Mouse (Mus musculus): ENCODE measurements around the gene Hspb2. TPM values are rescaled to one million over a fixed set of nuclear protein-coding genes. Genes with fewer than 3 reads are reported as not detected.

Gene Hspb2
- polyA plus RNA-seq, 1 experiment from 2014 or later = 0.42 TPM

DNA sequence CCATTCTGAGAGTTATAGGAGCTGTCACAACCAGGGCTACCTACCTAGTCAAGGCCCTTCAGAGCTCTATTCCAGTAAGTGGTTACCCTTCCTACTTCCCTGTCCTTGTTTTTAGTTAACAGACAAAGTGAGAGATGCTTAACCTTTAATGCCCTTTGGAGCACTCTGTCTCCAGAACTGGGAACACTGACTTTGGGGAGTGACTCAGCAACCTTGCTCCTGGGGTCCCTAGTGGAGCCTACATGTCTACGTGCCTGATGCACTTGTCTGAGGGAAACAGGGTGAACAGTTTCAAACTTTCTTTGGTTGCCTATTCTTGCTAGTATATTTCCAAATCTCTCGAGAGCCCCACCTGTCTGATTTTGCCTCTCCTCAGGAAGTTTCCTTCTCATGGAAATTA lies 9.4 kb downstream of the Hspb2 start:
- peaks cover 13% of the 10 kb centered on the region; the same call in 1 of the 2 replicates for H3K27me3 ChIP-seq
- H3K9me3 ChIP-seq = no peaks in the 10 kb centered on the region
- ATAC-seq = no peak
- 77% methylated on average over 2 of the region's 2 CpGs for whole genome bisulfite sequencing
- peaks cover 17% of the 10 kb centered on the region for H3K4me1 ChIP-seq (replicated peaks)
- no peak overlapping the region for H3K27ac ChIP-seq
- H3K9ac ChIP-seq (replicated peaks) = no peak overlapping the region
- H3K4me3 ChIP-seq (replicated peaks) = no peak overlapping the region
- H3K4me2 ChIP-seq (replicated peaks) = no peak overlapping the region
- no peaks in the 10 kb centered on the region for H3K36me3 ChIP-seq

DNA sequence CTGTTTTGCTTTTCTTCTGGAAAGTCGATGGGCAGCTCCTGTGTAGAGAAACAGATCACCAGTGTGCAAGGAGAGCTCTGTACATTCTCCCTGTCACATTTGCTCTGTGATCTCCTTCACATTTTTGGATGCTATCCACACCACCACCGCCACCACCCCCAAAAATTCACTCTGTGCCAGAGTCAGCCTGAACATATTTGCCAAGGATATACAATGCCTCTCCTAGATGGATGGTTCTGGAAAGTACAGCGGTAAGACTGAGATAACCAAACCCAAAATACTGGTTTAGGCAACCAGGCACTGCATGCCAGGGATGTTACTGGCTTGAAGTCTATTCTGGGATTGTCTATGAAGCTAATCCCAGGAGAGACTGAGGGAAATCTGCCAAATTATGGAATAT lies 9.9 kb downstream of the Hspb2 start:
- WGBS = 93% methylated on average over 3 of the region's 3 CpGs

DNA sequence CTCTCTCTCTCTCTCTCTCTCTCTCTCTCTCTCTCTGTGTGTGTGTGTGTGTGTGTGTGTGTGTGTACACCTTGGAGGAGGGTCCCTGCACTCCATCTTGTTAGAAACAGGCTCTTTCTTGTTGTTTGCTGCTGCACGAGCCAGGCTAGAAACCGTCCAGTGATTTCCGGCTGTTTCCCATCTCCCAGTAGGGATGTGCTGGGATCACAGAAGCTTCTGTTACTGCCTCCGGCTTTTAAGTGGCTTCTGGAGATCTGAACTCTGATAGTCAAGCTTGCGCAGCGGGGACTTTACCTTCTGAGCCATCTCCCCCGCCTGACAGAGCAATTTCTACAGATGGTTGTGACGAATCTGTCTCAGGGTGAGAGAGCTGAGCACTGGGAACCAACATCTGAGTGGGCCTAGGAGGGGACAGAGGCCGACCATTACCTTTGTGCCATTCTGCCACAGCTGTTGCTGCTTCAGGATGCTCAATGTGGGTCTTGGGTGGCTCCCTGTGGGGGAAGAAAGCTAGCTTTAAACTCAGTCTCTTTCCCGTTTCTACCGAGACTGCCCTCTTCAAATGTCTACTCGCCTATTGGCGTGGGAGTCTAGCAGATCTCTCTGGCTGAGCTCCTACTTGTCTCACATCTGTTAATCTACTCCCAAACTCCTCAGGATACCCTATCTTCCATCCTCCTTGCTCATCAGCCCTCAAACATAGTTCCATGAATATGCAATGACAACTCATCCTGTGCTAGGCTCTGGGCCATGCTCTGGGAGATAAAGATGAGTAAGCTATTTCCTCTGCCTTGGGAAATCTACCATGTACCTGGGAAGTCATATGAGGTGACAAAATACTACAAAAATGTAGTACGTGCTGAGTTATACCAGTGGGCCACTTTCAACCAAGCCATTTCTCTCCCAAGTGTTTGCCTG lies 11.0 kb downstream of the Hspb2 start:
- no peaks in the 10 kb centered on the region for H3K36me3 ChIP-seq
- no peak for ATAC-seq
- 90% methylated on average over 14 of the region's 14 CpGs for WGBS

More for the DNA sequence above, 9.9 kb downstream of the Hspb2 start:
- H3K4me1 ChIP-seq (replicated peaks) = peaks cover 17% of the 10 kb centered on the region
- no peak overlapping the region for H3K4me3 ChIP-seq (replicated peaks)
- H3K9me3 ChIP-seq = no peaks in the 10 kb centered on the region
- no peak overlapping the region for H3K9ac ChIP-seq (replicated peaks)
- H3K36me3 ChIP-seq = no peaks in the 10 kb centered on the region
- no peak for ATAC-seq
- peaks cover 10% of the 10 kb centered on the region; the same call in 1 of the 2 replicates for H3K27me3 ChIP-seq
- H3K4me2 ChIP-seq (replicated peaks) = no peak overlapping the region
- no peak overlapping the region for H3K27ac ChIP-seq

DNA sequence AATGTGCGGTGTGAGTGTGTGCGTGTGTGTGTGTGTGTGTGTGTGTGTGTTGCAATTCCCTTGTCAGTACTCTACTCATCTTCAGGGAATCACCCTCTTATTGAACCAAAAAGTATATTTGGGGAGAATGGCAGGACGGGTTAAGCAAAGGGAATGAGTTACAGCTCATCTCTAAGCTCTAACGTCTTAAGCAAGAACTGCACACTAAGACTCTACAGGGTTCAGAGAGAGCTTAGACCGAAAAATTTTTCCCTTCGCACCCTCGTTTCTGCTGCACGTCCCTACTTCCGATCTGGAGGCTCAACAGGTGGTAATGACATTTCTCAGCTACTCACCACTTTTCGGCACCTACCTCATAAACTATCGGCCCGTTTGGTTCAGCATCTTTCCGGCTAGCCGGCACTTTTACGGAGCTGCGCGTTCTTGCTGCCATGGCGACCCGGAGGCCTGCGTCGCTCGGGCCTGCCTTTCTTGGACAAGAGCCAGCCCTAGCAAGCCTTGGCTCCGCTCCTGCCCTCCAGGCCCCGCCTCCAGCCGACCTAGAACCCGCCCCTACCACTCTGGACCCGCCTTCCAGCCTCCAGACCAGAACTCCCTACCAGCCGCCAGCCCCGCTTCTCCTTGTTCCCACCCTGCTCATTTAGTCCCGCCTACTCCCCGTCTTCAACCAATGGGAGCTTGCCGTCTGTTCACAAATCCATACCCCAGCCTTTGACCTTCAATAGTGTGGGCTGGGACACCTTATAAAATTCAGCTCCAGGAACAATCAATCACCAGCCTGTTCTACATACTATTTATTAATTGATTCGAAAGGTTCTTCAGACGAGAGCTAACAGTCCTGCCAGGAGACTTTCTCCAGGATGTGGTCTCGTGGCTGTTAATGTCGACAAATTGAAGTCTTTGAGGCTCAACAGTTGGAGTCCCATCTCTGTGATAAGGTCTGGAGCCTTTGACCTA lies 13.0 kb downstream of the Hspb2 start, which contains the start of gene Dixdc1:
Gene Dixdc1 (minus strand): TSS at position 604 of the 957 bp plus-strand sequence.
- H3K9me3 ChIP-seq = no peaks in the 10 kb centered on the region
- ATAC-seq = peak; percentile 97
- H3K4me2 ChIP-seq (replicated peaks) = peak within 1 kb of the TSS; percentile 59
- H3K4me1 ChIP-seq (replicated peaks) = peaks cover 13% of the 10 kb centered on the region
- peak within 1 kb of the TSS; percentile 34 for H3K4me3 ChIP-seq (replicated peaks)
- H3K27ac ChIP-seq = no peak within 1 kb of the TSS
- 15% methylated on average over 36 of the region's 36 CpGs for WGBS
- no peak within 1 kb of the TSS for H3K9ac ChIP-seq (replicated peaks)
- H3K27me3 ChIP-seq = no peaks in the 10 kb centered on the region
- no peaks in the 10 kb centered on the region for H3K36me3 ChIP-seq

More for the DNA sequence above, 11.0 kb downstream of the Hspb2 start:
- Histone ChIP-seq H3K9me3 (no peaks in the 10 kb centered on the region), H3K4me2 (replicated peaks) (no peak overlapping the region), H3K9ac (replicated peaks) (no peak overlapping the region), H3K4me3 (replicated peaks) (no peak overlapping the region), H3K27me3 (peaks cover 3% of the 10 kb centered on the region; the same call in 1 of the 2 replicates), H3K4me1 (replicated peaks) (peaks cover 13% of the 10 kb centered on the region), H3K27ac (no peak overlapping the region)

DNA sequence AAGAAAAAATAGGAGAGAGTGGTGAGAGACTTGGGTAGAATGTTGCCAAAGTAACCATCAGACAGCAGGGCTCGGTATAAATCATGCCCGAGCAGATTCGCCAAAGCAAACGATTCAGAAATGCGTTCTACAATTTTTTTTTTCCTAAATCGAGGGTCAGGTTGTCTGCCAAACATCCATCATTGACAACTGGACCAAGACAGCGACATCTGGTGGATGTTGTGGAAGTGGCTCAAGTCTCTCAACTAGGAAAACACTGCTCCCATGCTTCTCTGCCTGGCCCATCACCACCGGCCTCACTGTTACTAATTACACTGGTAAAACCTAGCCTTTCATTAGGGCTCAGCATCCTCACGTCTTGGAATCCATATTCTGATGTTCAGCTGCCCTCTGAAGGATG lies 17.2 kb downstream of the Hspb2 start:
- WGBS = 4% methylated on average over 9 of the region's 9 CpGs
- H3K36me3 ChIP-seq = no peaks in the 10 kb centered on the region
- H3K4me3 ChIP-seq (replicated peaks) = 0 out of 2 replicates have a peak overlapping the region, but pooled peaks have one; percentile 4
- peak overlapping the region; percentile 38 for H3K4me2 ChIP-seq (replicated peaks)
- H3K9me3 ChIP-seq = no peaks in the 10 kb centered on the region
- no peak for ATAC-seq
- H3K9ac ChIP-seq (replicated peaks) = no peak overlapping the region
- H3K27ac ChIP-seq = no peak overlapping the region
- no peaks in the 10 kb centered on the region for H3K27me3 ChIP-seq
- H3K4me1 ChIP-seq (replicated peaks) = peaks cover 27% of the 10 kb centered on the region

DNA sequence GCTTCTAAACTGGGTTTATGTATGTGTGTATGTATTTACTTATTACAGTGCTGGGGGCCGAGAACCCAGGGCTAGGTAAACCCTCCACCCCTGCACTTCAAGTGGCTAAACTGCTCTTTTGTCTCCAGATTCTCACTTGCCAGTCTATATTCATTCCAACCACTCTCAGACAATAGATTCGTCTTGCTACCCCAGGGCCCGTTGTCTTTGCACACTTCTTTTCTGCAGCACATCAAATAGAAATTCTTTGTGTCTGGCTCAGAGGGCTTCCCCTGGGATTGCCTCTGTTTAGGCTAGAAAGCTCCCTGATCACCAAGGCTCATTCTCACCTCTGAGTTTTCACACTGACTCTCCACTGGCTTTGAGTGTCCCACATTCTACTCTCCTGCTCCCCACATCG lies 19.6 kb downstream of the Hspb2 start:
- ATAC-seq = no peak
- Histone ChIP-seq H3K9ac (replicated peaks) (no peak overlapping the region), H3K27me3 (no peaks in the 10 kb centered on the region), H3K4me3 (replicated peaks) (no peak overlapping the region), H3K9me3 (no peaks in the 10 kb centered on the region), H3K27ac (peak overlapping the region; percentile 22), H3K4me2 (replicated peaks) (no peak overlapping the region), H3K4me1 (replicated peaks) (peaks cover 24% of the 10 kb centered on the region), H3K36me3 (no peaks in the 10 kb centered on the region)
- WGBS = 5% methylated on average over 4 of the region's 4 CpGs

DNA sequence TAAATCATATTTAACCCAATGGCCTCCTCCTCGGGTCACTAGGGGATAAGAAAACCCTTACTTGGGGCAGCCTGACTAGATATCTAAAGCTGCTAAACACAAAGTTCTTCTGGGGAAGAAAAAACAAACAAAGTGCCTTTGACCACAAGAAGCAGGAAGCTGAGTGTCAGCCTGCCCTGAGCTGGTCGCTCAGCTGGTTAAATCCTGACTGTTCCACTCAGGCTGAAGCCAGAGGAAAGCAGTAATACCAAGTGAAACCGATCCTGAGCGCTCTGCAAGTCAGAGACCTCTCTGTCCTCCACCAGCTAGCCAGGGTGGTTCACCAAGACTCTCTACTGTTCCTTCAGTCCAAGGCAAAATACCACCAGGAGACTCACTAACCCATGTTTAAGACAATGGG lies 22.6 kb downstream of the Hspb2 start:
- Histone ChIP-seq H3K36me3 (no peaks in the 10 kb centered on the region), H3K9ac (replicated peaks) (no peak overlapping the region), H3K4me2 (replicated peaks) (no peak overlapping the region), H3K4me3 (replicated peaks) (no peak overlapping the region), H3K9me3 (no peaks in the 10 kb centered on the region), H3K4me1 (replicated peaks) (peaks cover 47% of the 10 kb centered on the region), H3K27me3 (no peaks in the 10 kb centered on the region), H3K27ac (no peak overlapping the region)
- WGBS = 67% methylated on average over 4 of the region's 4 CpGs
- no peak for ATAC-seq

DNA sequence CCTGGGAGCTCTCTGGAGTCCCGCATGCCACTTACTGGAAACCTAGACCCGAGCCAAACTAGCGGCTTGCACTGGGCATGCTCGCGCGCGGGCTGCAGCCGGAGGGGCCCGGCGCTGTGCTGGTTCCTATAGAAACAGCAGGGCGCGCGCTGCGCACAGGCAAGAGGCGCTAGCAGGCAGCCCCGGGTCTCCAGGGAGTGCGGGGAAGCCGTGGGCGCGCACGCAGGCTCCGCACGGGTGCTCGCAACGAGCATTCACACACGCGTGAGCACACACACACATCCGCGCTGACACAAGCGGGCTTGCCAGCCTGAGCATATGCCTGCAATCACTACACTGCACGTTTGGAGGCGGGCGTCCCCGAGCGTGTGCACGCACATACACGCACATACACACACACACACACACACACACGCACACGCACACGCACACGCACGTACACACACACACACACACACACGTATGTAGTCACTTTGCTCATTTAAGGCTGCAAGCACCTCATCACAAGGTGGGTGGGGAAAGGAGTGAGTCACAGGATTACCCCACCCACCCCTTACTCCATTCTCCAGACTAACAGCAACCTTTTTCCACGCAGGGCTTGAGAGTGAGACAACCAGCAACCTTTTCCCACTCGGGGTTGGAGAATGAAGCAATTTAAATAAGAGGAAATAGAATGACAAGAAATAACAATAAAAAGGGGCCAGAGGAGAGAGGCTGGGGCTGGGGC lies 24.1 kb downstream of the Hspb2 start:
- Histone ChIP-seq H3K9me3 (no peaks in the 10 kb centered on the region), H3K4me2 (replicated peaks) (peak overlapping the region; percentile 67), H3K36me3 (no peaks in the 10 kb centered on the region), H3K27ac (peak overlapping the region; percentile 83), H3K4me1 (replicated peaks) (peaks cover 58% of the 10 kb centered on the region), H3K9ac (replicated peaks) (peak overlapping the region; percentile 76), H3K4me3 (replicated peaks) (peak overlapping the region; percentile 57), H3K27me3 (no peaks in the 10 kb centered on the region)
- peak; percentile 98 for ATAC-seq
- WGBS = under 1% methylated on average over 45 of the region's 45 CpGs

DNA sequence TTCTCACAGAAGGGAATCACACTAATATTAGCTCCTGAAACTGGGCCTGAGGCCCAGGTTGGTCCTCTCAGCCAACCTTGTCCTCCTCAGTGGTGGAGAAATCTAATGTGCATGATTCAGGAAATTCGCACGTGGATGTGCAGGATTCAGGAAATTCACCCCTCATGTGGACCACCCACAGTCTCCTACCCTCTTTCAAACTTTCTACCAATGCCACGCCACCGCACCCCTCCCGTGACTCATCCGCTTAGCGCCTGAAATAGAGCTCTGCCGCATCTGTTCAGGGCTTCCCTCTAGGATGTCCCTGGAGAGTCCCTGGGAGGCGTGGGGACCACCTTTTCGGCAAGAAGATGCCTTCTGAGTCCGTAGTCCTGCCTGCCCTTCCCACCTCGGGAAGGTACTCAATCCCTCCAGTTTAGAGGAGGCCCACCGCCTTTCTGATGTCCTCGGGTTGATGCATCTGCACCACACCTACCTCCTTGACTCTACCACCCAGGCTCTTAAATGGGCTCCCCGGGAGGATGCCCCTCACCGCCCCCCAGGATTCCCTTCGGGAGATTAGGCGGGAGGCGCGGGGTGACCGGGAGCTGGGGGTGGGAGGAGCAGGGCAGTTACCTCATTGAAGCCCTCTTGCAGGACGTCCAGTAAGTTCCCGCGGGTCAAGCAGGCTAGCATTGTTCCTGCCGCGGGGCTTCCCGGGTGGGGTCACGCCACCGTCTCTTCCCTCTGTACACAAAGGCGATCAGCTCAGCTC lies 24.8 kb downstream of the Hspb2 start:
- H3K27ac ChIP-seq = peak overlapping the region; percentile 83
- H3K4me3 ChIP-seq (replicated peaks) = peak overlapping the region; percentile 57
- ATAC-seq = peak; percentile 35
- WGBS = under 1% methylated on average over 30 of the region's 30 CpGs
- H3K4me2 ChIP-seq (replicated peaks) = peak overlapping the region; percentile 67
- no peaks in the 10 kb centered on the region for H3K27me3 ChIP-seq
- H3K9me3 ChIP-seq = no peaks in the 10 kb centered on the region
- no peaks in the 10 kb centered on the region for H3K36me3 ChIP-seq
- peaks cover 56% of the 10 kb centered on the region for H3K4me1 ChIP-seq (replicated peaks)
- peak overlapping the region; percentile 76 for H3K9ac ChIP-seq (replicated peaks)

DNA sequence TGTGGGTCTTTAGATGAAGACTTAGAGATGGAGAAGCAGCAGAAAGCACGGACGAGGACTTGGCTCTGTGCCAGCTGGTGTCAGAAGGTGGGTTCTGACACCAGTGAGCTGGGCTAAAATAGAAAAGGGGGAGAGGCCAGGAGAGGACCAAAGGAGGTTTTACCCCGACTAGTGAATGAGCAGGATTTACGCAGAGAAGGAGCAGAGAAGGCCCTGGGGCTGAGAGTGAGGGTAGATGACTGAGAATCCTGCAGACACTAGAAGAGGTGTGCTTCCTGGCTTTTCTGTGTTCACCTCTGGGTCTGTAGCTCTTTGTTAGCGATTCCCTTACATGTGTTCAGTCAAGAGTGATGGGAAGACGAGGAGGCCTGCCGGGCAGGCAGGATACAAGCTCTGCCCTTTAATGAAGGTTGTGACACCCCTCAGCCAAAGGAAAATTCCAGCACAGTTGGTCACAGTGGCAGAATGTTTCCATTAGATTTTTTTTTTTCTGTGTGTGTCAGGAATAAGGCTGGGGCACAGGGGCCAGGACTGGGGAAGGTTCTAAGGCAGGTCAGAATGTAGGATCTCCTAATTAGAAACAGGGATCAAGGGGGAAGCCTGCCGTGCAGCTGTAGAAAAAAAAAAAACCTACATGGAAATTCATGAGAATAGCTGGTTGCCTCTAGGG lies 26.1 kb downstream of the Hspb2 start:
- 30% methylated on average over 8 of the region's 8 CpGs for WGBS
- H3K27me3 ChIP-seq = no peaks in the 10 kb centered on the region
- H3K9me3 ChIP-seq = no peaks in the 10 kb centered on the region
- H3K4me2 ChIP-seq (replicated peaks) = peak overlapping the region; percentile 67
- peak overlapping the region; percentile 76 for H3K9ac ChIP-seq (replicated peaks)
- H3K27ac ChIP-seq = peak overlapping the region; percentile 83
- no peaks in the 10 kb centered on the region for H3K36me3 ChIP-seq
- no peak for ATAC-seq
- H3K4me1 ChIP-seq (replicated peaks) = peaks cover 61% of the 10 kb centered on the region
- H3K4me3 ChIP-seq (replicated peaks) = peak overlapping the region; percentile 57
